Mouse (Mus musculus) lung, postnatal 0 days (tissue): Measurements from ENCODE around the gene Macc1.

Experiments used
- CTCF ChIP-seq: IDR thresholded peaks from 2 replicates; pipeline ENCODE4 v1.5.1; 2016; ENCODE audit warnings: antibody characterized with exemption, mild to moderate bottlenecking
- EP300 ChIP-seq: IDR thresholded peaks from 2 replicates; pipeline ENCODE4 v1.6.1; 2016; ENCODE audit warnings: antibody characterized with exemption, mild to moderate bottlenecking, control low read depth

- TF ChIP-seq EP300 = no peak
- TF ChIP-seq CTCF = no peak
Measured at GRCm38 (mm10) chr12:119357418-119358241, 43.6 kb downstream of the Macc1 start.
